In the genomic region with DNA sequence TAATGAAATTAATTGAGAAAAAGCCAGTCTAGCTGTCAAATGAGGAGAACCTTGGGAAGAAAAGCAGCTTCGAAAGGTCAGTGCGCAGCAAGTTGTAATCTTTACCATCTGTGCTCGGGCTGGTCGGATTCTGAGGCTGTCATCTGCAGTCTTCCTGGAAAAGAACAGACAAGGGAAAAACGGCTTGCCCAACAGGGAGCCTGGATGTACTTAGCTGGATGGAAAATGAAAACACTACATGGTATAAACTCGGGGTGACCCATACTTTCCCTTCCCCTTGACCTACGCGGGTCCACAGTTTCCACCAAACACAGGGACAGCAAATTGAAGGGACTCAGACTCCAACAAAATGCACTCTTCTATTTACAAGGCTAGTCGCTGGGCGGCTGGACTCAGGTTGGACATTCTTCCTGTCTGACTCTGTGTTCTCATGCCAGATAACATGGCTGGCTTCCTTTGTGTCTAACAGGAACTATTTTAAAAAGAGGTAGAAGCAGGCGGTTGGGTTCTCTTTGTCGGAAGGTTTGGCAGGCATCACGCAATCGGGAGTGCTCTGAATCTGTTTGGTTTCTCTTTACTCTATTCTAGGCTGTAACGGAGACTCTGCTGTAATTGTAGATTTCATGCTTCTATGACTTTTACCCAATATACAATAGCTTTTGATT, we compare ENCODE assay signal across 9 mouse cellular contexts.
DNase-seq lines count a peak whose midpoint lies in the region; ATAC-seq lines count a peak whose summit lies in the region.
"Had no signal": no experiment of that assay in that cellular context is flagged by ENCODE, and none has a peak within 500 bp of the region (broad histone marks: within the 10 kb centered on the region; RNA-seq: fewer than 3 reads in every experiment).

No protein-coding gene starts in this region.

- intact Hi-C loops in heart, postnatal 36 days (cut with DNase I): no loop called here

- no peak overlapping the region for H3K9ac ChIP-seq in embryonic facial prominence, embryonic 12.5 days
- H3K9ac ChIP-seq: liver, embryonic 15.5 days had no signal

- H3K9me3 ChIP-seq in embryonic facial prominence, embryonic 12.5 days: no peaks in the 10 kb centered on the region
- H3K9me3 ChIP-seq: liver, embryonic 15.5 days had no signal

- H3K4me3 ChIP-seq in brown adipose tissue, adult 24 weeks (ENCODE audit: insufficient read depth, low read depth, low read length): peak overlapping the region; percentile 35; the same call in 1 of the 2 replicates
- H3K4me3 ChIP-seq in embryonic facial prominence, embryonic 12.5 days: peak overlapping the region; percentile 20; the same call in 1 of the 2 replicates
- H3K4me3 ChIP-seq: liver, embryonic 15.5 days had no signal

- no peak overlapping the region for H3K27ac ChIP-seq in brown adipose tissue, adult 24 weeks (replicated peaks; ENCODE audit: low read depth, low read length)
- peak overlapping the region; percentile 37; the same call in 1 of the 2 replicates for H3K27ac ChIP-seq in embryonic facial prominence, embryonic 12.5 days
- H3K27ac ChIP-seq: liver, embryonic 15.5 days had no signal

- no peaks in the 10 kb centered on the region for H3K36me3 ChIP-seq in embryonic facial prominence, embryonic 12.5 days
- H3K36me3 ChIP-seq: liver, embryonic 15.5 days had no signal

- no peak for ATAC-seq in embryonic facial prominence, embryonic 12.5 days (ENCODE audit: insufficient number of reproducible peaks, insufficient read depth, low FRiP score, low TSS enrichment)
- ATAC-seq in megakaryocyte, adult 5-6 weeks (ENCODE audit: poor library complexity, severe bottlenecking): no peak

- H3K4me1 ChIP-seq in brown adipose tissue, adult 24 weeks (ENCODE audit: control insufficient read depth, insufficient read depth, insufficient read length, low read length): no peaks in the 10 kb centered on the region
- peaks cover 2% of the 10 kb centered on the region; the same call in 1 of the 2 replicates for H3K4me1 ChIP-seq in embryonic facial prominence, embryonic 12.5 days
- H3K4me1 ChIP-seq: liver, embryonic 15.5 days had no signal

- DNase-seq in heart, adult 11 months: peak; percentile 86
- DNase-seq in heart, postnatal 36 days: no peak
- DNase-seq in layer of hippocampus, adult 9-10 months (ENCODE audit: low spot score): peak; percentile 25
- no peak for DNase-seq in thymus, postnatal 10 days (ENCODE audit: low spot score in 2 of 2)
- DNase-seq in c-Kit-positive CD71-positive TER-119-positive erythroid progenitor cells, embryonic 14.5 days (ENCODE audit: low spot score): no peak

- peak overlapping the region; percentile 47 for H3K4me2 ChIP-seq in embryonic facial prominence, embryonic 12.5 days (replicated peaks)
- H3K4me2 ChIP-seq: liver, embryonic 15.5 days had no signal

- no peaks in the 10 kb centered on the region for H3K27me3 ChIP-seq in embryonic facial prominence, embryonic 12.5 days
- H3K27me3 ChIP-seq: liver, embryonic 15.5 days had no signal

- WGBS in embryonic facial prominence, embryonic 12.5 days: 28% methylated on average over 15 of the region's 15 CpGs

Comparison
In these comparisons a context has a peak if more than half of its experiments do, and no peak if none do; other contexts are left out.
1. DNase-seq: peak in heart, adult 11 months (single experiment) and layer of hippocampus, adult 9-10 months (single experiment); none in heart, postnatal 36 days (0 of 2), thymus, postnatal 10 days (0 of 2) and c-Kit-positive CD71-positive TER-119-positive erythroid progenitor cells, embryonic 14.5 days (single experiment).